Mouse (Mus musculus) lung, postnatal 36 days (tissue): ENCODE measurements around the gene Drd5.

Experiments
- DNase-seq: peaks from one replicate; pipeline ENCODE4 v3.0.0; 2022; ENCODE audit warnings: mixed read lengths

Drd5 gene

DNA sequence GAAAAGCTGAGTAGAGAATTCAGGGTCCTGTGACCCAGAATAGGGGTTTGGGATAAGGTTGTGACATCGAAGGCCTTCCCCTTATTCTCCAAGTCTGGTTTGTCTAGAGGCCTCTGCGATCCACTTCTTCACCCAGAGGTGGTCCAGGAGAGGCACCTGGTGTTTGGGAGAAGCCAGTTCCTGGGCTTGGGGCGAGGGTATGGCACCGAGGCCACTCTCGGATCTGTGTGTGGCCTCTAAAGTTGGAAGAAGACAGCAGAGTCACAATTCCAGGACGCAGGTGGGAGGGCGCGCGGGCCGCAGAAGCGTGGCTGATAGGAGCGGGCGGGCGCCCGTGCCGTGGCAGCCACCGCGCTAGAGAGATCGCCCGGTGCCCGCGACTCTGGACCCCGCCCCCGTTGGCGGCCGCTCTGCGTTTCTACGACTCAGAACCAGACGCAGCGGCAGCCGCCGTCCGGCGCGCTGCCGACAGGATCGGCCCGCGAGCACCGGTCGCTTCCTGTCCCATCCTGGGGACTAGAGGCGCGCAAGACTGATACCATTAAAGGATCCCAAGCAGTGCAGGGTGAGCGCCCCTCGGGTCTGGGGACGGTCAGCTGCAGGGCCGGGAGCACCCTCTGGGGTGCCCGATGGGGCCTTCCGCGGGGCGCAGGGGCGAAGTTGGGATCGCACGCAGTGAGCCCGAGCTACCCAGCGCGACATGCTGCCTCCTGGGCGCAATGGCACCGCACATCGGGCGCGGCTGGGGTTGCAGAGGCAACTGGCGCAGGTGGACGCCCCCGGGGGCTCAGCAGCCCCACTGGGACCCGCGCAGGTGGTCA is at the start of gene Drd5:
TSS of gene Drd5 (plus strand) at position 402 of the 821 bp plus-strand sequence.
- DNase-seq = no peak

DNA sequence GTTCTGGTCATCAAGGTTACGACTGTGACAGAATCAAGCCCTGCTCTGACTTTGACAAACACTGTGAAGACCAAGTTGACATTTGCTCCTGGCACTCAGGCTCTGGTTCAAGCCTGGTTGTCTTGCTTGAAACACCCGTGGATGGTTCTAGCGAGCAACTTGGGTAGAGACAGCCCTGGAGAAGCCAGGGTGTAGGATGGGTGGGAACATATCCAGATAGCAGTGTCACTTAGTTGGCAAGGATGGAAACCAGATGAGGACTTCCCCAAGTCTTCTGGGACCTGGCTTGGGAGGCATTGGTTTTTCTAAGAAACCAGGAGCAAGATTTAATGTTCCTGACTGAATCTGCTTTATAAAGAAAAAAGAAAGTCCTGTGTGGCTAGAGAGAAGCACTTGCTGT is 48.2 kb upstream of the Drd5 start:
- DNase-seq = no peak

DNA sequence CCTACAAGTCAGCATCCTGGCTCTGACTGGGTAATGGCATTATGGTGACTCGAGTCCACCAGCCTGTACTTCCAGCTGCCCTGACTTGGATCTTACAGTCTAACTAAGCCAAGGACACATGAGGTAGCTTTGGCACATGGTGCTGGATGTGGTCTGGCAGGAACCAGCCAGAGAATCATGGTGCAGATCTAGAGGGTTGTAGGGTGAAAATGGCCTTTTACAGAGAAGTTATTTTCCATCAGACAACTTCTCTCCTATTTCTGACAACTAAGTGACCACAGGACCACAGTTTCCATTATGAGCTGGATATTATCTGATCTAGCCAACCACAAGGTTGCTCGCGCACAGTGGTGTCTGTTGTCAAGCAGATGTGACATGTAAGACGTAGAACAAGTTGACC is 45.3 kb upstream of the Drd5 start:
- no peak for DNase-seq

DNA sequence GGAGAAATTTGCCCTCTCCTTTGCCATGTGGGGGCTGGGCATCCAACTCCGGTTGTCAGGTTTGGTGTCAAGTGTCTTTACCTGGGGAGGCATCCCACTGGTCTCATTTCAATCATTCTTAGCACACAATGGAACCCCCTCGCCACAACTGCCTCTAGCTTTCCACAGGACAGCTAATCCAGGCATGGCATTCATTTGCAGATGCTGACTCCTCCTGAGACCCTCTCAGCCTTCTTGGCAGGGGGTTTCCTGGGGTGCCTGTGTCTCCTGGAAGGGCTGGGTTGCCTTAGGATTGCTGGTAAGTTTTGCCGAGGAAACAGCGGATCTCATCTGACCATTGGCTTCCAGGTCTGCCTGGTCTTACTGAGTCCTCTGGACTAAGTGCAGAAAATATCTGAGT is 43.4 kb upstream of the Drd5 start, which contains the start of gene Otop1:
TSS of gene Otop1 (plus strand) at position 202 of the 400 bp plus-strand sequence.
- DNase-seq = no peak

DNA sequence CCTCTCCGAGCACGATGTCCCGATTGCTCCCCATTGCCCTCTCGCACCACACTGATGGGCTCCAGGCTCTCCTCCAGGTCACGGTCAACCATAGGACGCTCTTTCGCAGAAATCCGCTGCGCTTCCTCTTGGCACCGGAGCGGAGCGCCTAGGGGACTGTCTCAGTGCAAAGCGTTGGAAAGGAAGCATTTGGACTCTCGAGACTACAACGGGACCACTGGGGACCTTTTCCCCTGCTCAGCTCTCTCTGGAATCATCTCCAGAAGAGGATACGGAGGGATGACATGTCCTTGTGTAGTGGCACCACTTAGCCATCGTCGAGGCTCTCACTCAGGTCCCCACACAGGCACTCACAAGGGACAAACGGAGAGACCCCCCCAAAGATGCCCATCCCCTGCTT is 42.7 kb upstream of the Drd5 start:
- no peak for DNase-seq

DNA sequence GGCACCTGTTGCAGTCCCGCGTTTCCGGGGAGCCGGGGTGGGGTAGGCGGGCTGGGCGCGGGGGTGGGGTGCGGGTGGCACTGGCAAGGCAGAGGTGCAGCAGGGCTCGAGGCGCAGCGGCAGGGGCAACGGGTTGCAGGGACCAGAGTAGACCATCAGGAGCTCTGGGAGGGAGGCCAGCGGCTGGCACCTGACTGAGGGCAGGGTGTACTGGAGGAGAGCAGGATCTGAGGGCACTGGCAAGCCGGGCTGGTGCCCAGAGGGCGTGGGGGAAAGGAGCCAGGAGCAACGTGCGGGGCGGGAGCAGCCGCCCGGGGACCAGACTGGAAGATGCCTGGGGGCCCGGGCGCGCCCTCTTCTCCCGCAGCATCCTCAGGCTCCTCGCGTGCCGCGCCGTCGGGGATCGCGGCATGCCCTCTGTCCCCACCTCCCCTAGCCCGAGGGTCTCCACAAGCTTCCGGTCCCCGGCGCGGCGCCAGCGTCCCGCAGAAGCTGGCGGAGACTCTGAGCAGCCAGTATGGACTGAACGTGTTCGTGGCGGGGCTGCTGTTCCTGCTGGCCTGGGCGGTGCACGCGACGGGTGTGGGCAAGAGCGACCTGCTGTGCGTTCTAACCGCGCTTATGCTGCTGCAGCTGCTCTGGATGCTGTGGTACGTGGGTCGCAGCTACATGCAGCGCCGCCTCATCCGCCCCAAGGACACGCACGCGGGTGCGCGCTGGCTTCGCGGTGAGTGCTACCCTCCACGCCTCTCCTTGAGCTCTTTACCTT is 41.9 kb upstream of the Drd5 start:
- DNase-seq = no peak

DNA sequence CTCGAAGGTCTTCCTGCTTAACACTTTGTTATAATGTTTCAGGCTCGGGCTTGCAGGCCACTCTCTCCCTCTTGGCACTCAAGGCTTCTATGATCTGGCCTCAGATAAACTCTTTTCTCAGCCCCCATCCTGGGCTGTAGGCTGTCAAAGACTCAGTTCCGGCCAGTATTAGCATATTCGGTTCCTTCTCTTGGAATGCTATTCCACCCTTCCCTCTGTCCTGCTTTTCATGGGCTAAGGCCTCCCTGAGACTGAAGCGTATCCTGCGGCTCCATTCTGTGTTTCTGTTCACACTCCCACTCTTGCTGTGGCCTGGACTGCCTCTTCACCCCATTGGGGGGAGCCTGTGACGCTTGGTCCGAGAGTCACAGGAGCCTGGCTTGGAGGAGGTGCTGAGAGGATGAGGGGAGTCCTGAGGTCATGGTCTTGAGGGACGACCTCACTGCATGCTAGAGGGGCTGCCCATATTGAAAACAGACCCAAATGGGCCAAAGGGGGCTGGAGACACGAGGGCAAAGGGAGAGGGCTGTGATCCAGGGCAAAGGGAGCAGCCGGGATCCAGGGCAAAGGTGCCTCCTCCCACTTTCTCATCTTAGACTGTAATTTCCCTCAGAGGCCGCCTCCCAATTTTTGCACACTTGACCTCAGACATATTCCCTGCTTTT is 41.1 kb upstream of the Drd5 start:
- no peak for DNase-seq

DNA sequence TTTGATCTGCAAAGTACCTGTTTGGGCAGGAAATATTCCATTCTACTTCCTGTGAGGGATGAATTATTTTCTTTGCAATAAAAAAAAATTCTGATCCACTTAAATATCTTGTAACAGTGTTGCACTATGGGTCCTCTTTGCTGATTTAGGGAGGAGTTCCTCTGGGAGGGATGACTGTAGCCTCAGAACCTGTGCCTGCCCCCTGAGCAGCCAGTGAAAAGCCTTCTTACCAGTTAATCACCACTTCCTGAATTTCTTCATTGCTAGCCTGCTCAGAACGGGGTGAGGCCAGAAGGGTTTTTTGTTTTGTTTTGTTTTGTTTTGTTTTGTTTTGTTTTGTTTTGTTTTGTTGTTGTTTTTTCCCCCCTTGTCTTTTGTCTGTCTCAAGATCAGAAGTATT is 39.1 kb upstream of the Drd5 start:
- DNase-seq = no peak

DNA sequence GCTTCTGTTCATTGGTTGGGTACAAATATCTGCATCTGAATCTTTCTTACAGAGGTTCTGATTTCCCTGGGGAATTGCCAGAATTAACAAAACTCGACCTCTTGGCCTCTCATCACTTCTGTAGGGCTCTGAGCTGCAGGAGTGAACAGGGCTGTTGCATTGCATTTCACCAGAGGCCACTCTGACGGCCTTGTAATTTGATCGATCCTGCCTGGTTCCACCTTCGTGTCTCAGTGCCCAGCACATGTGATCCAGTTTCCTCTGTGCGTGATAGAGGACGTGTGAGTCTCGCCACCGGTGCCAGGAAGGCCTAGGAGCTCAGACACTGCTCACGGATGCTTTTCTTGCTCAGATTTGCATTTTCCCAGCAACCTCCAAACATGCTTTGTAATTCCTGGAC is 33.4 kb upstream of the Drd5 start:
- DNase-seq = no peak

DNA sequence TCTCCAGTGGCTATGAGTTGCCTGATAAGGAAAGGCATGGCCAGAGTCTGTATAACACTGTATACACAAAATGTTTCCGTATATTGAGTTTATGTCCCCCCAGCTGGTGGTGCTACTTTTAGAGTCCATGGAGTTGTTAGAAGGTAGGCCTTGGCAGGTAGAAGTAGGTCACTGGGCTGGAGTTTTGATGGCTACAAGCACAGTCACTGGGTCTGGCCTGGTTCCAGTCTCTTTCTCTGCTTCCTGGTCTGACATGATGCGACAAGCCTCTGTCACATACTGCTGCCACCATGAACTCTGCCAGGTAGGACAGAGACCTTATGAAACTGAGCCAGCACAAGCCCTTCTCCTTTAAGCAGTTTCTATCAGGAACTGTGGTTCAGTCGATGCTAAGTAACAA is 30.7 kb upstream of the Drd5 start:
- no peak for DNase-seq

DNA sequence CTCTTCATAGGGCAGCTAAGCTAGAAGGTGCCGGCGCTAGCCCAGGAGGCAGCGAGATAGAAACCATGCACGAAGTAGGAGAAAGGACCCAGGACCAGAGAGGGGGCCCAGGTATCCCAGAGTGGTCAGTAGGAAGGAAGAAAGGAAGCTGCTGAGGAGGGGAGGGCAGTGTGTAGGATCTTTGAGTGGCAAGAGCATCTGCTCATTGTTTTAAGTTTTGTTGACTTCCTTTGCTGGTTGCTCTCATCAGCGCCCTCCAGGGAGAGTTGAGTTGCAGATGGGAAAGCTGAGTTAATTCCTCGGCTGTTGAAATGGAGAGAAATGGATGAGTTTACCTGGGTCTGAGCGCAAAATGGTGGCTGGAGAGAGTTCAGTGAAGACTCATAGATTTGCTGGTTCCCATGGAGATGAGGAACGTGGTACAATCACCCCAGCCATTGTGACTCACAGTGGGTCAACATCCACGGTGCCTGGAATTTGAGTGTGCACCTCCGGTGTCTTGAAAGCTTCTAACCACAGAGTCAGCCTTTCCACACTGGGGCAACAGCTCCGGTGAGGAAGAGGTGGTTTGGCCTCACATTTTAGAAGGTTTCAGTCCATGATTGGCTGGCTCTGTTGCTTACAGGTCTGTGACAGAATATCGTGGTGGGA is 17.3 kb upstream of the Drd5 start:
- DNase-seq = no peak

DNA sequence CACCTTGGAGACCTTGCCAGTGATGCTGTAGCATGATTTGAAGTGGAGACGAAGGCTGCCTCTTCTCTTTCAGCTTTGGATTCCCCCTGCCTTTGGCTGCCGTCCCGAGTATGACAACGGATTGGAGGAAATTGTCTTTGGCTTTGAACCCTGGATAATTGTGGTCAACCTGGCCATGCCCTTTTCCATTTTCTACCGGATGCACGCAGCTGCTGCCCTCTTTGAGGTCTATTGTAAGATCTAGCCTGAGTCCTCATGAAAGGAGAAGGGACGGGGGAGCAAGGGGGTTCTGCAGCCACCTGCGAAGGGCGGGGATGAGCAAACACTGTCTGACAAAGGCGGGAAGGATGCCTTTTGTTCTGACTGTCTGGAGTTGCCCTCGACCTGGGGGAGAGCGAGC is 16.5 kb upstream of the Drd5 start:
- no peak for DNase-seq

DNA sequence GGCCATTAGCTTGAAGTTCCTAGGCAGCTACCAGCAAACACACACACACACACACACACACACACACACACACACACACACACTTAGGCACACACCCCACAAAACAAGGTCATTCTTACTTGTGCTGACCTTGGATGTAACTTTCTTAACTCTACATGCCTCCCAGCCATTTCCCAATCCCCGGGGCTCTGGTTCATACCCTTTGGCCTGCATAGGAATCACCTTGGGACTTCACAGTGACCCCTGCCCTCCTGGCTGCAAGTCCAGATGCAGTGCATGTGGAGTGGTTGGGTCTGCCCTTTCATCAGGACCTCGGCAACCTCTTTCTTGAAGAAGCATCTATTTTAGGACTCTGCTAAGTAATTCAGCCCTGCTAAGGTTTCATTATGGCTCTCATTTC is 13.9 kb upstream of the Drd5 start:
- no peak for DNase-seq

DNA sequence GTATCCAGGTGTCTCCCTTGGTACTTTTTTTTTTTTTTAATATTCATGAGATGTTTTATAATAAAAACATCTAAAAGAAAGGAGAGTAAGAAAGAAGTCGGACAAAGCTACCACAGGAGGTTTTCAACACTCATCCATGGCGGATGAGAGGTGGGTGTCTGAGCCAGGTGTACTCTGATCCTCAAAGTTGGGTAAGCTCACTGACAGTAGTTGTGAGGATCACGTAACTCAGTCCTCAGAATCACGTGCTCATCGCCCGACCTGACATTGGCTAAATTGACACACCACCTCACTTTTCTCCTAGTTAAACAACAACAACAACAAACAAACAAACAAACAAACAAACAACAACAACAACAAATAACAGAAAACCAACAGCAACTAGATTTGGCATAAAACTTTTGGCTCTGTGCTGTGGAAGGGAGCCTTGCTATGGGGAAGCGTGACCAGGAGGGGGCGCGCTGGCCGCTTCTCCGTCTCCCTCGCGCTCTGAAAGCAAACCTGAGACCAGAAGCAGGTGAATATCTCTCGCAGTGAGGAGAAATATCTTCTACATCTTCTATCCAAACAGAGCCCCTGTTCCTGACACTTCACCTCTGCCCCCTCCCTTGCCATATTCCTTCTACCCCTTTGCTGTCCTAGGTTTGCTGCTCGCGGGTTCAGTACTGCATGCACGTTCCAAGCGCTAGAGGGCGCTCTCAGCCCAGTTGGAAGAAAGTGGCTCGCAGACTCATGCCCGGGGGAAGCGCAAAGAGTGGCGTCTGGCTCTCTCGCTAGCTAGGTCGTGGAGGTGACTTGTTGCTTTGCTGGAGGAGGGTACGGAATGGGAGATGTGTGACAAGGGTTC is 11.7 kb upstream of the Drd5 start:
- DNase-seq = peak; percentile 93

DNA sequence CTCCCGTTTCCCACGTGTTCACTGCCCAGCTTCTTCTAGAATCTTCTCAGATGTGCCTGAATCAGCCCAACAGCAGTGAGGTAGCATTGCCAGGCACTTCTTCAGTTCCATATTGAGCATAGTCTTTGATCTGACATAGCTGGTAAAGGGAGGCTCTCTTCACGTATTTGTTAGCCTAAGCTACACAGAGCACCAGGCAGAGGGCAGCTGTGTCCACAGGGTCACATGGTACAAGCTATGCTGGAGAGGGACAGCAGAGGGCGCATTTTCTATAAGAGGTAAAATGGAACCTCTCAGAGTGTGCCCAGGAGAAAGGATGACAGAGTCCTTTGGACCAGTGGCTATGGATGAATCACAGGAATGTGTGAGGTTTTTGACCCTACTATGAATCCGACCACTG is 10.3 kb upstream of the Drd5 start:
- DNase-seq = peak; percentile 73

DNA sequence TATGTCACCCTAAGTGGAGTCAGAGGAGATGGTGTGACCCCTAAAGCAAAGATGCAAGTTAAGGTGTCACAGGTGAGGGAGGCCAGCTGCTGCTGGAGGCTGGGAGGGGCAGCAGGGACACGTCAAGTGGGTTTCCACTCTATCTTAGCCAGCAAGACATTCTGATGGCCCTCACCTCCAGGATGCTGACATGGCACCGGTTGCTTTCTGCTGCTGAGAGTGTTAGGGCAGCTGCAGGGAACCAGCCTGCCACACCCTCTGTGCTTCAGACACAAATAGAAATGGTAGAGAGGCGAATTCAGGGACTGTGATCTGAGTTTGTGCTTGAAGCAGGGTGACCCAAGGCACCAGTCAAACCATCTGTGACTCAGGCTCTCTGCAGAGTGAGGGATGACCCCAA is 9.4 kb upstream of the Drd5 start:
- no peak for DNase-seq

DNA sequence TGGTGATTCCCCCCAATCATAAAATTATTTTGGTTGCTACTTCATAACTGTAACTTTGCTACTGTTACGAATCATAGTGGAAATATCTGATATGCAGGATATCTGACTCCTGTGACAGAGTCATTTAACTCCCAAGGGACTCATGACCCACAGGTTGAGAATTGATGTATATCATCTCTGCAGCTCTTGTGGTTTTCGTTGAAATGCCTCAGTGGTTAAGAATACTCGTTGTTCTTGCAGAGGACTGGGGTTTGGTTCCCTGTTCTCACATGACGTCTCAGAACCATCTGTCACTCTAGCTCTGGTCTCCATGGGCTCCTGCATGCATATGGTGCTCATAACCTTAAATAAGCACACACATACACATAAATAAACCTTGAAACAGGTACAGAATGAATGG is 14.2 kb downstream of the Drd5 start:
- DNase-seq = no peak

DNA sequence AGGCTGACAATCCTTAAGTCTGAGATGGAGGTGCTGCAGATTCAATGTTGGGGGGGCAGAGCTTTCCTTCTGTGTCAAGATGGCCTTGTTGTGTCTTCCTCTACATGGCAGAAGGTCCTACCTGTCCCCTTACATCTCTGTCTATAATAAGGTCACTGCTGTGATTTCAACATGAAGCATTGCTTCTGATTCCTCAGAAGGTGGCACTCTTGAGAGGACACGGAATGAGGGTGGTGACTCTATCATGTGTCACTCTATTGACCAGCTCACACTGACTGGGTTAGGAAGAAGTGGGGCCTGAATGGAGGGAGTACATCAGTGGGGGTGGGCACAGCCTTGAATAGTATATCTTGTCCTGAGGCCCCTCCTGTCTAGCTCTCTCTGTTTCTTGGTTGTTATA is 15.4 kb downstream of the Drd5 start:
- DNase-seq = no peak

DNA sequence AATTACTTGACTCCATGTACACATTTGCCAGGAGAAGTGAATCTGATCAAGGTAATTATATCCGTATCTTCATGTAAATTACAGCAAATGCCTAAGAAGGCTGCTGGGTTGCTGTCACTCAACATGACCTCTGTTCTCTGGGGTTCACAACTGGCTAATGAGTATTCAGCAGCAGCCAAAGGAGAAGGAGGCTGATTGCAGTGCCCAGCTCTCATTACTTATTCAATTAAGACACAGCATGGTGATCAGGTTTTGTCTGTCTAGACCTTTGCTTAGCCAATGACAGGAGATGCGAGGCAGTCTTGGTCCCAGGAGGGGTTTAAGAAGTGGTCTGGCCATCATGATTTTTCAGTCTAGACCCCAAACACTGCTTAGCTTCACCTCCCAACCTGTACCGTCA is 23.9 kb downstream of the Drd5 start:
- no peak for DNase-seq

DNA sequence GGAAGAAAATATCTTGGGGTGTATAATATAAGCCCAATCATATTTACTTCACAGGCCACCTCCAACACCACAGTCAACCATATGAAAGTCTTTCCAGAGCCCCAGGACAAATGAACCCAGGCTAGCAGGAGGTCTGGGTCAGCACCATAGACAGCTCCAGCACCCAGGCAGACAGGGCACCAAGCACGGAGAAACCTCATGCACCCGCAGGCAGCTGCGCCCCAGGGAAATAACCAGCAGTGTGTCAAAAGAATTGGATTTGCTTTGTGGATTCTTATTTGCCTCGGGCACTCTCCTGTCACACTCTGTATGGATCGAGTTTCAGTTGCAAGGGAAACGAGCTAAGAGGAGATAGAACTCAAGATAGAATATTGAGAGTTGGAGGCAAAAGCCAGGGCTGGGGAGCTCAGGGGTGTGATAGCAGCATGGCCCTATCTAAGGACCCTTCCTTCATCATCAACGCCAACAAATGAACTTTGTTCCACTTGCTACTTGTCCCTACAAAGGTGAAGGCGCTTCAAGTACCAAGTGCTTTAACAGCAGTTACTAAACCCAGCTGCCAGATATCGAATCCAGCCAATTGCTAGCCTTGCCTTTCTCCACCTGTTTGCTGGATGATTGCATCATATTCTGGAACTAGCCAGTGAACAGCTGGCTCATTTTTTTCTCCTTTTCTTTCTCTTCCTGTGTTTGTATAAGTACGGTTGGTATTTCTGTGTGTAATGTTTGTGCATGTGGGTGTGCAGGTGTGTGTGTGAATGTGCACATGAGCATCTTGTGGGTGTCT is 27.7 kb downstream of the Drd5 start:
- DNase-seq = peak; percentile 3

DNA sequence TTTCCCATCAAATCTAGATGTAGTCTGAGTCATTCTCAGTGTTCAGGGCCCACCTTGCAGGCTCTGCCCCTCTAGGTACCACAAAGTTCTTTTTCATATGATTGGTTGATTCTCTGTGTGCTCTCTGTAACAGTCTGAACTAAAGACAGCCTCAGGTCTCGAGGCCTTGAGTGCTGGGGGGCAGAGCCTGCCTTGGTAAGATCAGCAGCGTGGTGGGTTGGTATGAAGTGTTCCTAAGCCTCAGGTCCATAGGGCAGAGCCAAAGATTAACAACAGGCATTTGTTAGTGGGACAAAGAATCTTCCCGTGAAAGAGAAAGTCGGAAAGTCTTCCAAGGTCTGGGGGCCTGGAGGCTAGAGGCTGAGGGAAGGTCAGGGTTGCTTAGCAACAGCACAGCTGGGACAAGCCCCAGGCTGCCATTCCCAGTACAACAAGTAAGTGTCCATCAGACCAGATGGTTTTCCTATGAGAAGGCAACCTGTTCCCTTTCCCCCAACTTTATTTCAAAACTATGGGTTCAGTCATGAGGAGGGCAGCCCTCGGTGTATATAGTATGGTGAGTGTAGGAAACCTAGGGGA is 31.3 kb downstream of the Drd5 start:
- no peak for DNase-seq
